ENCODE assay signal across 9 mouse cellular contexts in genomic region chr2:6098924-6099323, GRCm38 (mm10). TPM values are rescaled to one million over a fixed set of nuclear protein-coding genes. Genes with fewer than 3 reads are reported as not detected.
A peak's percentile ranks its signal among the peaks of the same experiment; 100 is the strongest.
DNase-seq lines count a peak whose midpoint lies in the region; ATAC-seq lines count a peak whose summit lies in the region.
"Had no signal": no experiment of that assay in that cellular context is flagged by ENCODE, and none has a peak within 500 bp of the region (broad histone marks: within the 10 kb centered on the region; RNA-seq: fewer than 3 reads in every experiment).

No protein-coding gene starts in this region.

- DNase-seq in gastrocnemius, adult 18-20 months (ENCODE audit: low spot score): peak; percentile 27
- no peak for DNase-seq in gastrocnemius, postnatal 4 days (ENCODE audit: low spot score in 2 of 2)
- peak; percentile 31 for DNase-seq in heart, postnatal 25 days (ENCODE audit: low spot score)
- DNase-seq in lung, postnatal 25 days (ENCODE audit: low spot score): peak; percentile 70
- DNase-seq in cerebellum, adult 18-20 months: no peak
- DNase-seq in c-Kit-positive CD71-positive TER-119-positive erythroid progenitor cells, embryonic 14.5 days (ENCODE audit: low spot score): no peak
- DNase-seq: B cell, adult 2 months had no signal

- H3K4me1 ChIP-seq in embryonic facial prominence, embryonic 13.5 days: peaks cover 23% of the 10 kb centered on the region

- H3K36me3 ChIP-seq in embryonic facial prominence, embryonic 13.5 days: no peaks in the 10 kb centered on the region

- H3K27ac ChIP-seq in embryonic facial prominence, embryonic 13.5 days: no peak overlapping the region; the same call in 1 of the 2 replicates

- 0 out of 2 replicates have a peak overlapping the region, but pooled peaks have one; percentile 2 for H3K4me2 ChIP-seq in embryonic facial prominence, embryonic 13.5 days

- H3K27me3 ChIP-seq in embryonic facial prominence, embryonic 13.5 days: peaks cover 24% of the 10 kb centered on the region

- intact Hi-C loops in heart, postnatal 25 days (cut with DNase I): no loop called here

- WGBS in embryonic facial prominence, embryonic 13.5 days: 24% methylated on average over 6 of the region's 6 CpGs

- H3K9ac ChIP-seq in embryonic facial prominence, embryonic 13.5 days: no peak overlapping the region

- ATAC-seq in embryonic facial prominence, embryonic 13.5 days (ENCODE audit: insufficient number of reproducible peaks, insufficient read depth, low FRiP score, low TSS enrichment, low read depth): no peak
- no peak for ATAC-seq in cerebellum, adult (ENCODE audit: insufficient number of reproducible peaks, low FRiP score, low TSS enrichment)

- H3K9me3 ChIP-seq in embryonic facial prominence, embryonic 13.5 days: 0 out of 2 replicates have a peak, but pooled peaks cover 1% of the 10 kb centered on the region

- H3K4me3 ChIP-seq in embryonic facial prominence, embryonic 13.5 days: no peak overlapping the region

RNA-seq across cellular contexts. Expression of gene Proser2, which starts 31.1 kb away (rescaled TPM):
- 1 to 10 TPM in 1 of 2 experiments, under 1 TPM in 1; 0.93 to 1.7 TPM for total RNA-seq in gastrocnemius, adult 18-20 months (2021)
- total RNA-seq in gastrocnemius, postnatal 4 days (2021): 1 to 10 TPM; 3.4 to 3.6 TPM
- 9.4 and 10.1 TPM in 2 replicates for polyA plus RNA-seq in embryonic facial prominence, embryonic 13.5 days (2015; fragmentation: Nextera tagmentation; extraction: Ambion mirVana)
- 10 to 100 TPM; 12.6 to 16.0 TPM for total RNA-seq in heart, postnatal 25 days (2021)

Comparison
In these comparisons a context has a peak if more than half of its experiments do, and no peak if none do; other contexts are left out.
1. DNase-seq: peak in gastrocnemius, adult 18-20 months (single experiment), heart, postnatal 25 days (single experiment) and lung, postnatal 25 days (single experiment); none in gastrocnemius, postnatal 4 days (0 of 2), cerebellum, adult 18-20 months (0 of 2) and c-Kit-positive CD71-positive TER-119-positive erythroid progenitor cells, embryonic 14.5 days (single experiment).